Mouse (Mus musculus): Measurements from ENCODE around the gene Trmt10c.
"Not testable (repeated sequence)": the region's sequence is repeated elsewhere in the genome, so short reads cannot be mapped to it uniquely, and the experiment has no call there.

Gene Trmt10c

GRCm38 (mm10) chr16:56037138-56038010 is at the start of gene Trmt10c:
TSS of gene Trmt10c (minus strand) at chr16:56037819.
- peak; percentile 82 for DNase-seq (ENCODE audit: low spot score)

GRCm38 (mm10) chr16:56086336-56086735 is 48.7 kb upstream of the Trmt10c start:
- DNase-seq (ENCODE audit: low spot score) = no peak

DNA sequence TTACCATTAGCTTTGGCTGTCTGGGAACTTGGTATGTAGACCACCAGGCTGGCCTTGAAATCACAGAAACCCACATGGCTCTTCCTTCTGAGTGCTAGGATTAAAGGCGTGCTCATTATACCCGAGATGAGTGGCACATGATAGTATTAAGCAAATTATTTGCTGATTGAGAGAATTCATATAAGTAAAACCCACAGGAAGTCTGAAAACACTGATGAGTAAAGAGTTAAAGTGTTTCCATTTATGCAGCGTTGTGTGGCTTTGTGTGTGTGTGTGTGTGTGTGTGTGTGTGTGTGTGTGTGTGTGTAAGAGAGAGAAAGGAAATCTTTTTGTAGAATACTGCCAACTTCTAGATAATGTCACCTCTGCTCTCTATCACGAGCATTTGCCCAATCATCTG is 44.1 kb upstream of the Trmt10c start:
- DNase-seq (ENCODE audit: low spot score) = no peak

DNA sequence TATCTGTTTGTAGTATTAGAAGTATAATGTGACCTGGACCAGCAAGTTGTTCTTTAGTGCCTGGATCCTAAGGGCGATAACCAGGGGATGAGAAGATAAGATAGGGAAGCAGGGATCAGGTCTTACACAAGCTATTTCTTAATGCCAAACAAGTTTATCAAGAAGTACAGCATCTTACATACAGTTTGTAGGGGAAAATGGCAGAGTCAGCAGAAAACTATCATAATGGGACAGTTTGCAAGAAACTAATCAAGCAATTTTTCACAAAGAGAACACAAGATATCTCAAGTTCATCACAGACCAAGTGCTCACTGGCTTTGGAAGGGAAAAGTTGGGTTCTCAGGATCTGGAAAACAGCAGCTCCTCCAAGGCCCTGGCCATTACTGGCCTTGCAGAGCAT is 41.8 kb upstream of the Trmt10c start:
- no peak for DNase-seq (ENCODE audit: low spot score)

DNA sequence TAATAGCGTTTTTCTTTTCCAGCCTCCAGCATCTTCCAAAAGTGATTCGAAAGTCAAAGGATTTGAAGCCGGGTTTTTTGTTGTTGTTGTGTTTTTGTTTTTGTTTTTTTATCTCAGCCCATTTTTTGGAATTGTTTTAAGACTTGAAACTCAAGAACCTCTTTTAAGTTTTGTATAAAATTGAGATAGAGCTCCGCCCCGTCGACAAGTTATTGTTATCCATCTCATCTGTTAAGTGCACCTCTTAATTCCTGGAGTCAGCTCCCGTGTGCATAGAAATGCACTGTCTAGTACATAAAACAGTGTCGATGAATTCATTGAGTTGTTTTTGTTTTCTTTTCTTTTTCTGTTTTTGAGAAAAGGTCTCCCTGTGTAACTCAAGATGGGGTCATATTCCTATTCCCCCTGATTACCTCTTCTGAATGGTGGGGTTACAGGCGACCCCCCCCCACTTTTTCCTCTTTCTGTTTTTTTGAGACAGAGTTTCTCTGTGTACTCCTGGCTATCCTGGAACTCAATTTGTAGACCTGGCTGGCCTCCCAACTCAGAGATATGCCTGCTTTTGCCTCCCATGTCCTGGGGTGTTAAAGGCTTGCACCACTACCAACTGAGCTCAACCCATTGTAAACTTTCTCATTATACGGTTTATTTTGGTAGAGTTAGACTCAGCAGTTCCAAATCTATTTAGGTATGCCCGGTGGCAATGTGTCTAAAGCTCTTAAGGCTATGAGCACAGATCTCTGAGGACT is 38.7 kb upstream of the Trmt10c start:
- no peak for DNase-seq (ENCODE audit: low spot score)

DNA sequence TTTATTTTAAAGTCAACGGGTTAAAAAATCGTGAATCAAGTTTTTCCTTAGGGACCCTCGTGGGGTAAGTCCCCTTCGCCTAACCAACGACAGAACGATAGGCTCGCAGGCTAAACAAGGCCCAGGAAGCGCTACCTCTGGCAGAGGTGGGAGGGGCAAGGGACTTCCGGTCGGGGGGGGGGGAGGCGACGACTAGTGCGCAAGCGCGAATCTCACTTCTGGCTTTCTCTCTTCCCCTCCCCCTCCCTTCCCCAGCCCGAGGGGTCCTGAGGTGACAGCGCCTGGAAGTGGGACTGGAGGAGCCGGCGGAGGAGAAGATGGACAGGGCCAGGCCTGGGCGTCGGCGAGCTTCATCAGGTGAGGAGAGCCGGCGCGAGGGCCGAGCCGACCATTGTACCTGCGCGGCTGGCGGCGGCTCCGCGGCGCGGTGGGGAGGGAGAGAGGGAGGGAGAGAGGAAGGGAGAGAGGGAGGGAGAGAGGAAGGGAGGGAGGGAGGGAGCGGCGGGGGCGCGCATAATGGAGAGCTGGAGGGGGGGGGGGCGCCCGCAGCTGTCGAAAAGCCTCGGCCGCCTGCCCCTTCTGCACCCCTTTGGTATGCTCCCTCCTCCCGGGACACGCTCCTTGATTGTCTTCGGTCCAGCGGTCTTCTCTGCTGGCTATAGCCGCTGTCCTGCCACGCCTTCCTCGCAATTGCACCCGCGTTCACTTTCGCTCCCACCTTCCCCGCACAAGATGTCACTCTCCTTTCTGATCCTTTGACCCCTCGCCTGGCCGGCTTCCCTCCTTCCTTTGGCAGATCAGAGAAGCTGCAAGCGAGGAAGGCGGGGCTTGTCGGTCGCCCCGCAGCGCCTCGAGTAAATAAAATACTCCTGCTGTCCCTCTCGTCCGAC is 37.8 kb upstream of the Trmt10c start:
- peak; percentile 69 for DNase-seq (ENCODE audit: low spot score)

- no peak for DNase-seq (ENCODE audit: low spot score)
Measured at GRCm38 (mm10) chr16:56074565-56074964, 36.9 kb upstream of the Trmt10c start.

- no peak for DNase-seq (ENCODE audit: low spot score)
Measured at GRCm38 (mm10) chr16:56074122-56074521, 36.5 kb upstream of the Trmt10c start.

DNA sequence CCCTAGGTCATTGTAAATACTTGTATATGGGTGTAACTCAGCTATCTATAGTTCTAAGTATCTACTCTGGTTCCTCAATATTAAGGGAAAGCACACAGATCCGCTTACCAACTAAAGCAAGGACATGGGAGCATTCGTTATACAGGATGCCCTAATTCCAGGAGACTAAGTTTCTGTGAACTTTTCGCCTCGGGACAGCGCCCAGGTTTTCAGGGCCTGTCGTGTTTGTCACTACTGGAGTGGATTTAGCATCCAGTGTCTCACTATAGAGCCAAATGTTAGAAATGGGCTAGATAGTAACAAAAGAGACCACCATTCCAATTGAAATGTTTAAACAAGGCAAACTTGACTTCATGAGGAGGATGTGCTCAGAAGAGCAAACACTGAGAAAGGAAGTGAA is 35.5 kb upstream of the Trmt10c start:
- DNase-seq (ENCODE audit: low spot score) = not testable (repeated sequence)

GRCm38 (mm10) chr16:56072533-56072932 is 34.9 kb upstream of the Trmt10c start:
- DNase-seq (ENCODE audit: low spot score) = no peak

- DNase-seq (ENCODE audit: low spot score) = peak; percentile 75
Measured at GRCm38 (mm10) chr16:56071317-56072232, 34.0 kb upstream of the Trmt10c start.

GRCm38 (mm10) chr16:56068523-56069070 is 31.0 kb upstream of the Trmt10c start:
- no peak for DNase-seq (ENCODE audit: low spot score)

DNA sequence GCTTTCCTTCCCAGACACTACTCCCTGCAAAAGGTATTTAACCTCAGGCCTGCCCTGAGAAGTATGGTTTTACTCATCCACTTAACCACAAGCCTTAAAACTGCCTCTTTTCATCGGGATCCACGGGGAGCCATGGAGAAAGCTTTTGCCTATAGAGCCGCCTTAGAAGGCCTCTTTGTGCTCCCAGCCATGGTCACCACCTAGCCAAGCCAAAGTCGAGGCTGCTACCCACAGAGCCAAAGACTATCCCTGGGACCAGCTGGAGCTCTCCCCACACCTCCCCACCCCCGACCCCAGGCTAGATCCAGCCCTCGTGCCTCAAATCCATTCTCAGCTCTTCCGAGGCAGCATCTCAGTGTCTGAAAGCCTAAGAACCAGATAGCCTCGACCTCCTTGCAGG is 28.5 kb upstream of the Trmt10c start:
- DNase-seq (ENCODE audit: low spot score) = no peak

- peak; percentile 27 for DNase-seq (ENCODE audit: low spot score)
Measured at GRCm38 (mm10) chr16:56064334-56064990, 26.8 kb upstream of the Trmt10c start.

GRCm38 (mm10) chr16:56062981-56063380 is 25.4 kb upstream of the Trmt10c start:
- DNase-seq (ENCODE audit: low spot score) = no peak

GRCm38 (mm10) chr16:56061995-56062594 is 24.5 kb upstream of the Trmt10c start:
- DNase-seq (ENCODE audit: low spot score) = no peak

- DNase-seq (ENCODE audit: low spot score) = no peak
Measured at GRCm38 (mm10) chr16:56058151-56058550, 20.5 kb upstream of the Trmt10c start.

DNA sequence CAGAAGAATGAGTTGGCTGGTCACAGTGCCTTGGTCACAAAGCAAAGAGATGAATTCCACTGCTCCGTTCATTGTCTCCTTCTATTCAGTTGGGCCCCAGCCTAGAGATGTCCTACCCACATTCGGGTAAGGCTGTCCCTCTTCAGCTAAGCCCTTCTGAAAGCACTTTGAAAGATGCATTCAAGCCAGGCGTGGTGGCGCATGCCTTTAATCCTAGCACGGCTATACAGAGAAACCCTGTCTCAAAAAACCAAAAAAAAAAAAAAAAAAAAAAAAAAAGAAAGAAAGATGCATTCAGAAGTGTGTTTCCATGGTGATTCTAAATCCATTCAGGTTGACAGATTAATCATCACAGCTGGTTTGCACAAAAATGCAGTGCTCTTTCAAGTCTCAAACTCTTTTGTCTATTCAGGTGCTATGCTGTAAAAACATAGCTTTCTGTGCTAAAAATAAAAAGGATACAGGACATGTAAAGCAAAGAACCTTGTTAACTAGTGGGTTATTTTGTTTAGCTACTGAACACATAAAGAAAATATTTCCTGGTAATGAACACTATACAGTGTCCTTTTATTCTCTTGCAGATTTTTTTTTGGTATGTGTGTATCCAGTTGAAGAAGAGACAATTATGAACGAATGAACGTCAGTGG is 19.4 kb upstream of the Trmt10c start:
- no peak for DNase-seq (ENCODE audit: low spot score)

- DNase-seq (ENCODE audit: low spot score) = no peak
Measured at GRCm38 (mm10) chr16:56055911-56056310, 18.3 kb upstream of the Trmt10c start.

All from spleen, adult 12 weeks (tissue).